Mouse (Mus musculus) liver, adult 2 months (tissue): ENCODE measurements around the gene Ing4. TPM values are rescaled to one million over a fixed set of nuclear protein-coding genes. Genes with fewer than 3 reads are reported as not detected.

Source experiments
- DNase-seq: peaks from one replicate; pipeline ENCODE4 v3.0.0-alpha.2; 2011; ENCODE audit warnings: low read depth, low spot score; ENCODE audit errors: extremely low read depth
- H3K27ac ChIP-seq: fragments of 200-500 bp; replicated peaks from 2 replicates; pipeline ENCODE4 v1.5.1; 2012; ENCODE audit warnings: low read depth, mild to moderate bottlenecking, control low read depth, inconsistent platforms, low read length; ENCODE audit not compliant: insufficient read depth
- H3K27me3 ChIP-seq: fragments of 200-500 bp; 2 replicates; pipeline ENCODE4 v1.6.1; 2012; ENCODE audit warnings: mild to moderate bottlenecking, moderate library complexity, low read length, inconsistent platforms; ENCODE audit not compliant: control insufficient read depth, insufficient read depth
- H3K36me3 ChIP-seq: fragments of 200-500 bp; 2 replicates; pipeline ENCODE4 v1.6.1; 2012; ENCODE audit warnings: low read length, inconsistent platforms; ENCODE audit not compliant: control insufficient read depth, insufficient read depth
- H3K4me1 ChIP-seq: fragments of 200-500 bp; 2 replicates; pipeline ENCODE4 v1.6.1; 2011; ENCODE audit warnings: low read length; ENCODE audit not compliant: control insufficient read depth, insufficient read depth
- H3K4me3 ChIP-seq: fragments of 200-500 bp; 2 replicates; pipeline ENCODE4 v1.5.1; 2011; ENCODE audit warnings: low read depth, mild to moderate bottlenecking, control low read depth, low read length, moderate library complexity; ENCODE audit not compliant: insufficient read depth
- H3K79me2 ChIP-seq: fragments of 200-500 bp; 2 replicates; pipeline ENCODE4 v1.6.1; 2012; ENCODE audit warnings: inconsistent platforms, mild to moderate bottlenecking, low read length, moderate library complexity; ENCODE audit not compliant: control insufficient read depth, insufficient read depth
- H3K9ac ChIP-seq: fragments of 200-500 bp; 2 replicates; pipeline ENCODE4 v1.6.1; 2012; ENCODE audit warnings: low read depth, mild to moderate bottlenecking, control low read depth, inconsistent platforms, low read length
- CTCF ChIP-seq: fragments of 200-500 bp; IDR thresholded peaks from 2 replicates; pipeline ENCODE4 v1.5.1; 2011; ENCODE audit warnings: low read depth, low read length, control low read depth
- POLR2A ChIP-seq: fragments of 200-500 bp; IDR thresholded peaks from 2 replicates; pipeline ENCODE4 v1.6.1; 2011; ENCODE audit warnings: low read length, control low read depth; ENCODE audit not compliant: insufficient read depth; ENCODE audit errors: extremely low read depth
- WGBS: fragments of 180-500 bp; shearing (Covaris S2); methylation state at CpG from one replicate; pipeline ENCODE4 v1.1.7; 2018; 5-methylcytosine and 5-hydroxymethylcytosine counted together
- polyA plus RNA-seq: library from polyadenylated mRNA; depleted of rRNA; stranded (reverse); fragments of >200 nt; gene quantifications from 2 replicates; pipeline ENCODE4 v1.2.3, GENCODE M21; 2012
- total RNA-seq: library from RNA; depleted of rRNA; stranded (reverse); fragments of >200 nt; gene quantifications from 2 replicates; pipeline ENCODE4 v1.2.3, GENCODE M21; 2014

The Ing4 gene
- total and polyA plus RNA-seq, 2 experiments, result 16.3 to 27.0 TPM

DNA sequence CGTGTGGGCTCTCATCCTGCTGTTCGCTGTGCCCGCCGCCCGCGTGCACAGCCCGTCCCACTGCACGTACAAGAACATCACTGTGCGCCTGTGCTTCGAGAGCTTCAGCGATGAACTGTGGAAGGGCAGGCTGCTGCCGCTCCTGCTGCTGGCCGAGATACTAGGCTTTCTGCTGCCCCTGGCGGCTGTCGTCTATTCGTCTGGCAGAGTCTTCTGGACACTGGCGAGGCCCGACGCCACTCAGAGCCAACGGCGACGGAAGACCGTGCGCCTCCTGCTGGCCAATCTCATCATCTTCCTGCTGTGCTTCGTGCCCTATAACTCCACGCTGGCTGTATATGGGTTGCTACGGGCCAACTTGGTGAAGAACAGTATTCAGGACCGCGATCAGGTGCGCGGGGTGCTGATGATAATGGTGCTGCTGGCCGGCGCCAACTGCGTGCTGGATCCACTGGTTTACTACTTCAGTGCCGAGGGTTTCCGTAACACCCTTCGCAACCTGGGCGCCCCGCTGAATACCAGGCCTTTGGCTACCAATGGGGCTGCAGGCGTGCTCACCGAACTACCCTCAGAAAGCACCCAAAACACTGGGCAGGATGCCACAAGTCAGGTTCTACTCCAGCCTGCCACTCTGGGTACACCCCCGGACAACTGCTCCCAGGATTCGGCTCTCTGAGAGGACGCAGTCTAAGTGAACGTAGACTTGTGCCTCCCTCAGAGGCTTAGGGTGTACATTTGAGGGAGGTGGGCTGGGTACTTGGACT is 42.4 kb downstream of the Ing4 start:
- DNase-seq, result peak; percentile 84
- WGBS, result 19% methylated on average over 45 of the region's 45 CpGs
- no peaks in the 10 kb centered on the region for H3K79me2 ChIP-seq
- H3K27me3 ChIP-seq, result no peaks in the 10 kb centered on the region
- H3K27ac ChIP-seq, result peak overlapping the region; percentile 58
- H3K4me1 ChIP-seq, result peaks cover 17% of the 10 kb centered on the region
- H3K36me3 ChIP-seq, result no peaks in the 10 kb centered on the region
- peak overlapping the region; percentile 48; the same call in 1 of the 2 replicates for H3K4me3 ChIP-seq
- peak overlapping the region; percentile 45 for H3K9ac ChIP-seq
- TF ChIP-seq POLR2A (0 out of 2 replicates have a peak, but pooled peaks have one; percentile 26), CTCF (peak; percentile 87)

DNA sequence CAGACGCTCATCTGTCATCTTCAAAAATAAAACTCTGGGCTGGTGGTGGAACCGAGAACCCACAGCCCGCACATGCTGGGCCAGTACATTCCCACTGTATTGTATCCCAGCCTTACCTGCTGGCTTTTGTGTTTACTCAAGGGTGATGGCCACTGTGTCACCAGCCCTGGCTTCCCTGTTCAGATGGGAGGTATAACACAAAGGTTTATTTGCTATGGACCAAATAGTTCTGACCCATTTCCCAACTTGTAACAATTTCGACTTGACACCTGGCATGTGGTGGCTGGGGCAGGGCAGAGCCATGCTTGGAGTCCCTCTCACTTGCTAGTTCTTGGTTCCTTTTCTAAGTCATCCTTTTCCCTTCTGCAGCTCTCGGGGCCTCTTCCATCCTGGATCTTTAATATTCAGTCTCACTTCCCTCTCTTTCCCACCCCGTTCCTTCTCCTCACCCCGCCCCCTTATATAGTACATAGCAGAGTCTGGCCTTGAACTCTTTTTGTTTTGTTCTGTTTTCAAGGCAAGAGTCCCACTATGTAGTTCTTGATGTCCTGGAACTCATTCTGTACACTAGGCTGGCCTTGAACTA is 43.3 kb downstream of the Ing4 start:
- no peaks in the 10 kb centered on the region for H3K36me3 ChIP-seq
- DNase-seq, result peak; percentile 97
- no peak overlapping the region for H3K4me3 ChIP-seq
- H3K27me3 ChIP-seq, result no peaks in the 10 kb centered on the region
- peaks cover 23% of the 10 kb centered on the region for H3K4me1 ChIP-seq
- TF ChIP-seq CTCF (no peak), POLR2A (no peak)
- 36% methylated on average over 7 of the region's 7 CpGs for WGBS
- H3K79me2 ChIP-seq, result no peaks in the 10 kb centered on the region
- peak overlapping the region; percentile 58 for H3K27ac ChIP-seq
- no peak overlapping the region for H3K9ac ChIP-seq

DNA sequence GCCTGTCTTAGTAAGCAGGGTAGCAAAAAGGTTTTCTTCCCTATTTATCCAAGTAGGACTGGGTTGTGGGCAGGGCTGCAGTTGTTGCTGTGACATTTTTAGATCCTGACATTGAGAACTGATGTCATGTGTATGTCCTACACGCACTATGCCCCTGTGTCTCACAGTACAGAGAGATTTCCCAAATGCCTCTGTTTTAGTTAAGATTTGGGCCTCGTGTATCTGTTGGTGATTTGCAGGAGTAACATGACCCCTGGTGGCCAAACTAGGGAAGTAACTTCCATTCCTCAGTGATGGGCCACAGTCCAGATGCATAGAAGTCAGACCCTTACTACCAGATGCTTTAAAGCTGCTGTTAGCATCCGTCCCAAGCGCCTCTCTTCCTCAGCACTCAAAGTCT is 44.9 kb downstream of the Ing4 start:
- Histone ChIP-seq H3K4me1 (peaks cover 31% of the 10 kb centered on the region), H3K27ac (peak overlapping the region; percentile 40; the same call in 1 of the 2 replicates), H3K27me3 (no peaks in the 10 kb centered on the region), H3K36me3 (no peaks in the 10 kb centered on the region), H3K4me3 (no peak overlapping the region), H3K9ac (peak overlapping the region; percentile 8; the same call in 1 of the 2 replicates), H3K79me2 (no peaks in the 10 kb centered on the region)
- TF ChIP-seq POLR2A, result no peak
- peak; percentile 34; the same call in 1 of the 2 replicates for TF ChIP-seq CTCF
- 6% methylated on average over 4 of the region's 4 CpGs for WGBS
- DNase-seq, result peak; percentile 84

DNA sequence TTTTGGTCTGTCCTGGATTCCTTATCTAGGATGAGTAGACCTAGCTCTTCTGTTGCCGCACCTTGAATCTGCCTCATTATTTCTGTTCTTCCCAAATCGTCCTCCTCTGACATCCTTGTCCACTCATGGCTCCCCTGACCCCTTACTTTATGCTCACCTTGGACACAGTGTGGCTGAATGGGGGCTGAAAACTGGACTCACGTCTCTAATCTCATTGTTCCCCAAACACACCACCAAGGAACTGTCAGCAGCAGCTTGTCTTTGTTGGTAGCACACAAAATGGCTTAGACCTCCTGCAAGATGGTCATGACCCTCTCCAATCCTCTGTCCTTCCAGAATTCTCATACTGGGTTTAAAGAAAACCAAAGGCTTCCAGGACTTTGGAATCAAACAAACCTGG is 48.4 kb downstream of the Ing4 start:
- no peaks in the 10 kb centered on the region for H3K79me2 ChIP-seq
- H3K36me3 ChIP-seq, result no peaks in the 10 kb centered on the region
- no peak overlapping the region for H3K4me3 ChIP-seq
- DNase-seq, result no peak
- TF ChIP-seq CTCF, result no peak
- H3K9ac ChIP-seq, result no peak overlapping the region; the same call in 1 of the 2 replicates
- 85% methylated on average over 3 of the region's 3 CpGs for WGBS
- H3K27ac ChIP-seq, result peak overlapping the region; percentile 96
- H3K27me3 ChIP-seq, result no peaks in the 10 kb centered on the region
- peaks cover 23% of the 10 kb centered on the region for H3K4me1 ChIP-seq

DNA sequence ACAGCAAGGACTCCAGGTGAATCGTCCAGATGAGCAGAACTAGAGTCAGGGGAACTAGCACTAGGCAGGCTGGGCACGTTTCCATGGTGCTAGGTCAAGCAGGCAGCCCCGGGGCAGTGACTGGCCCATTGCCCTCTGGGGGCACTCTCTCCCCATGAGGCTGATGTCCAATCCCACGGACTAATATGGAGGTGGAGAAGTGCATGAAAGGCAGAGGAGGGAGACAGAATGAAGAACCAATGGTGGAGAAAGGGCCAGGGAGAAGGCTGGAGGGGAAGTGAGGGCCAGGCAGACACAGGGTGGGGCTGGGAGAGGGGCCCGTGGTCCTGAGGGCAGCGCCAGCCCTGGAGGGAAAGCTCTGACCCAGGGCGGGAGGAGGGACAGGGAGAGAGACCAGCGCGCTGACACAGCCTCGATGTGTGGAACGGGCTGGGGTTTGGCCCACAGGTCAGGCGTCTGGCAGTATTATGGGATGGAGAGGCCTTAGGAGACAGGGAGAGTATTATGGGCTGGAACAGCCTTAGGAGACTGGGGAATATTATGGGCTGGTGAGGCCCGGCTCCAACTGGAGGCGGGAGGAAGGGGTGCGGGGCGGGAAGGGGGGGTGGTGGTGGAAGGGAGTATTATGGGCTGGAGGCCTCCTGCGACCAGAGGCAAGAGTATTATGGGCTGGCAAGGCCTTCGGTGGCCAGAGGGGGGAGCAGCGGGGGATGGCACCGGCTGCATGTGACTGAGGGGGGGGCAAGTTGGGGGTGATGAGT is 49.2 kb downstream of the Ing4 start:
- WGBS, result 1% methylated on average over 20 of the region's 20 CpGs
- Histone ChIP-seq H3K4me3 (peak overlapping the region; percentile 35; the same call in 1 of the 2 replicates), H3K27ac (peak overlapping the region; percentile 96), H3K36me3 (no peaks in the 10 kb centered on the region), H3K79me2 (no peaks in the 10 kb centered on the region), H3K27me3 (no peaks in the 10 kb centered on the region), H3K4me1 (peaks cover 21% of the 10 kb centered on the region), H3K9ac (peak overlapping the region; percentile 78)
- TF ChIP-seq CTCF, result no peak; the same call in 1 of the 2 replicates
- TF ChIP-seq POLR2A, result peak; percentile 53; the same call in 1 of the 2 replicates
- peak; percentile 81 for DNase-seq
